Mouse (Mus musculus) testis, adult 2 months (tissue): ENCODE data around the gene Pagr1a.

Source experiments
- CTCF ChIP-seq: fragments of 200-500 bp; IDR thresholded peaks from 2 replicates; pipeline ENCODE4 v1.5.1; 2012; ENCODE audit warnings: low read depth, mild to moderate bottlenecking, inconsistent platforms, low read length, moderate library complexity; ENCODE audit not compliant: control insufficient read depth, insufficient read depth, insufficient replicate concordance
- POLR2A ChIP-seq: fragments of 200-500 bp; IDR thresholded peaks from 2 replicates; pipeline ENCODE4 v1.6.1; 2012; ENCODE audit warnings: low read depth, mild to moderate bottlenecking, inconsistent platforms, low read length, moderate library complexity; ENCODE audit not compliant: control insufficient read depth

DNA sequence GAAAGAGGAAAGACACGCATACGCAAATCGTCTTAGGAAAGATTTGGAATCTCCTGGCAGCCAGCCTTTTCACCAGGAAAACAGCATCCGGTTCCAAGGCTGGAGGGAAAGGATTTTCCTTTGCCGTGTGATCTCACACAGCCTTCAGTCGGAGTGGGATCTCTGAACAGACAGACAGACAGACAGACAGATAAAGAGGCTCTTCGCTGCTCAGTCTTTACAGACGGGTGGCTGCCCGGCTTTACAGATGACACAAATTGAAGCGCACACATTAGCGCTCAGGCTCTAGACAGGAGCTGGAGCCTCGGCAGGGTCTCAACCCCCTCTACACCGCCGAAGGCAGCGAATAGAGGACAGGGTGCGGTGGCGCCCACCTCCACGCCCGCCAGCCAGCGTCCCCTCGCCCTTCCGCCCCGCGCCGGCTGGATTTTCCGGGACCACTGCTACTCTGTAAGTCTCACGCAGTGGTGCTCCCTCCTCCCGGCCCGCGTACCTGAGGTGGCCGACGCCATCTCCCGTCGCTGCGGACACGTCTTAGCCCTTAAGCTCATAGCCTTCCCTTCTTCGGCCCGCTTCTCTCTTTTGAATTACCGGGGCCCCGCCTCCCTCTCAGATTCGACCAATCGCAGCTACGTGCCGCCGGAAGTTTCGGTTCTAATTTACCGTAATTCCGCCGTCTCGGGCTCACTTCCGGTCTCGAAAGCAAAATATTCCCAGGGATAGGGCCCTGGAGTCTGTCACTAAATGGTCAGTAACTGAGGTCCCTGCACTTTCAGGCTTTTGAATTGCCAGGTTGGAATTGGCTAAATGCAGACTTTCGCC is 24.9 kb upstream of the Pagr1a start, which contains the start of gene Kif22:
- TF ChIP-seq POLR2A (peak; percentile 51; the same call in 1 of the 2 replicates), CTCF (no peak)
